Mouse (Mus musculus): Measurements from ENCODE around the gene Art3. TPM values are rescaled to one million over a fixed set of nuclear protein-coding genes. Genes with fewer than 3 reads are reported as not detected.
"Not testable (repeated sequence)": the region's sequence is repeated elsewhere in the genome, so short reads cannot be mapped to it uniquely, and the experiment has no call there.

The Art3 gene
- polyA plus RNA-seq, 1 experiment, result 121 TPM

- no peak for DNase-seq (ENCODE audit: low read depth)
Observed at GRCm38 (mm10) chr5:92336743-92337142, 5.1 kb downstream of the Art3 start.

- no peak for DNase-seq (ENCODE audit: low read depth)
Observed at GRCm38 (mm10) chr5:92340606-92341005, 9.0 kb downstream of the Art3 start.

DNA sequence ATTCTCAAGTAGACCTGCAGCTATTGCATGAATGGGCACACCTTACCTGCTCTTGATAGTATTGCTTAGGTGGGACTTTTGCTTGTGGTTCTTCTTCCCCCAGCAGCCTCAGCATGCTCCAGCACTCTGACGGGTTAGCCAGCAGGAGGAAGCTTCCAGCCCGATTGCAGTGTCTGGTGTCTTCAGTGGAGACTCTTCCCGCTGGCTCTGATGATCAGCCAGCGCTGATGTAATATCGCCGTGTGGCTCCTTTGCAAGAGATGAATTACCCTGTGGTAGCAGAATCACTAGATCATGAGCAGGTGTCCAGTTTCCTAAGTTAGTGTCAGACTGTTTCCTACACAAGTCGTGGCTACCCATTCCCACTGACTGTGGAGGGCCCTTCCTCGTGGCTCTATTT is 13.4 kb downstream of the Art3 start:
- no peak for DNase-seq (ENCODE audit: low read depth)

GRCm38 (mm10) chr5:92348794-92349413 is 17.3 kb downstream of the Art3 start, which contains the start of gene Cxcl10:
Gene Cxcl10 (minus strand): TSS chr5:92348889.
- no peak for DNase-seq (ENCODE audit: low read depth)

GRCm38 (mm10) chr5:92349731-92350130 is 18.1 kb downstream of the Art3 start:
- DNase-seq (ENCODE audit: low read depth), result no peak

GRCm38 (mm10) chr5:92352716-92353115 is 21.1 kb downstream of the Art3 start:
- not testable (repeated sequence) for DNase-seq (ENCODE audit: low read depth)

GRCm38 (mm10) chr5:92353517-92353916 is 21.9 kb downstream of the Art3 start:
- no peak for DNase-seq (ENCODE audit: low read depth)

- no peak for DNase-seq (ENCODE audit: low read depth)
Observed at GRCm38 (mm10) chr5:92358033-92358432, 26.4 kb downstream of the Art3 start.

GRCm38 (mm10) chr5:92358767-92359455 is 27.3 kb downstream of the Art3 start:
- DNase-seq (ENCODE audit: low read depth), result no peak

GRCm38 (mm10) chr5:92363179-92363578 is 31.6 kb downstream of the Art3 start:
- no peak for DNase-seq (ENCODE audit: low read depth)

GRCm38 (mm10) chr5:92364011-92364410 is 32.4 kb downstream of the Art3 start:
- DNase-seq (ENCODE audit: low read depth), result no peak

- DNase-seq (ENCODE audit: low read depth), result no peak
Observed at GRCm38 (mm10) chr5:92365146-92365705, 33.6 kb downstream of the Art3 start.

GRCm38 (mm10) chr5:92366565-92366964 is 34.9 kb downstream of the Art3 start:
- no peak for DNase-seq (ENCODE audit: low read depth)

DNA sequence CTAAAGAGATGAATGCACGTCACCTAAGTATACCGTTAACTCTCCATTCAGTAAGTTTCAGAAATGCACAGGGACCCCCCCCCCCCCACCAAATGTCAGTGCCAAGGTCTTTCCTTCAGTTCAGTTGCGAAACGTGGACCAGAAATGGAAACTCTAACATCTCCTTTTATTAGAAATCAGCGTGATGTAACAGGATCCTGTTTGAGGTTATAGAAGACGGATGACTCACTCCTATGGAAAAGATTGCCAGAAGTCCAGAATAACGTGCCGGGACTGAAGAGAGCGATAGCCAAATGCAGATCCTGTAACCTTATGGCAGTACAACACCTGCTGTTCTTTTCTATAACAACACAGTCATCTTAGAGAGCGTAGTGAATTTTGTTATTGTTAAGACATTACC is 36.8 kb downstream of the Art3 start:
- no peak for DNase-seq (ENCODE audit: low read depth)

DNA sequence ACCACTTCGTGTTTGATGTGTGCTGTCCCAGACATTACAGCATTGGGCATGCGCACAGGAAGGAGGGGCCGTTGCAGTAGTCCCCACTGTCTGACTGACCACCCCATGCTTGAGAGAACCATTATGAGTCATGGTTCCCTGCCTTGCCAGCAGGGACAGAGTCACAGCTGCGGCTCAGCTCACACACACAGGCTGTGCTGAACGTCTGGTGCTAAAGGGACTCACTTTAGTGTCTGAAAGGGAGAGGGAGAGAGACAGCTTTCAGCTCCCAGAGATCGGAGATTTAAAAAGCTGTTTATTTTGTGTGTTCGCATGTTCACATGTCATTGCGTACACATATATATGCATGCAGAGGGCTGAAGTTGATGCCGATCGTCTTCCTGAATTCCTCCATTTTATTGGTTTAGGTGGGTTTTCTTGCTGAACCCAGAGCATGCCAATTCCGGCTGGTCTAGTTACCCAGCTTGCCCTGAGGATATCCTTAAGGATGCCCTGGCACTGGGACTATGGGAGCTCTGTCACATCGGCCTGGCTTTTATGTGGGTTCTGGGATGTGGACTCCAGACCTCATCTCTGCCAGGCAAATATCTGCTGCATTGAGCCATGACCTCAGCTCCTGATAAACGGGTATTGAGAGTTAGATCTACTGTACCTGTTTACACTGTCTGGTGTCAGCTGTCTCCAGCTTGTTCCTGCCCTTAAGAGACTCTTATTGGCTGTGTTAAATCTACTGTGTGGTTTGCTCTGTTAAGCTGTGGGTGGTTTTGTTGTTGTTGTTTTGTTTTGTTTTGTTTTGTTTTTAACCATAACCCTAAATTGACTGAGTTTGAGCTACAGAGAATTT is 37.7 kb downstream of the Art3 start:
- no peak for DNase-seq (ENCODE audit: low read depth)

DNA sequence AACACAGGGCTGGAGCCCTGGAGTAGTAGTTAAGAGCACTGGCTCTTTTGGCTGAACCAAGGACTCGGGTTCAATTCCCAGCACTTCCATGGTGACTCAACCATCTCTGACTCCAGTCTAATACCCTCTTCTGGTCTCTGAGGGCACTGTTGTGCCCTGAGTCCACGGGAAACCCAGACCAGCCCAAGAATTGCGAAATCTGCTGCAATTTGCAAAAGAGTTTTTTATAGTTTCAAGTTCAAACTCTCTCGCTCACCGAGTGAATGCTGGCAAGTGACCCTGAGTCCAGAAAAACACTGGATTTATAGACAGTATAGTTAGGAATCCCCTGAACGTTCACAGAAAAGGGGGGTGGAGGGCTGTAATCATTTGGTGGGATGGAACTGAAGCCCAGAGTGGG is 38.8 kb downstream of the Art3 start:
- no peak for DNase-seq (ENCODE audit: low read depth)

- no peak for DNase-seq (ENCODE audit: low read depth)
Observed at GRCm38 (mm10) chr5:92370891-92371290, 39.3 kb downstream of the Art3 start.

GRCm38 (mm10) chr5:92371361-92371976 is 39.8 kb downstream of the Art3 start:
- DNase-seq (ENCODE audit: low read depth), result no peak

GRCm38 (mm10) chr5:92372605-92373004 is 41.0 kb downstream of the Art3 start:
- no peak for DNase-seq (ENCODE audit: low read depth)

DNA sequence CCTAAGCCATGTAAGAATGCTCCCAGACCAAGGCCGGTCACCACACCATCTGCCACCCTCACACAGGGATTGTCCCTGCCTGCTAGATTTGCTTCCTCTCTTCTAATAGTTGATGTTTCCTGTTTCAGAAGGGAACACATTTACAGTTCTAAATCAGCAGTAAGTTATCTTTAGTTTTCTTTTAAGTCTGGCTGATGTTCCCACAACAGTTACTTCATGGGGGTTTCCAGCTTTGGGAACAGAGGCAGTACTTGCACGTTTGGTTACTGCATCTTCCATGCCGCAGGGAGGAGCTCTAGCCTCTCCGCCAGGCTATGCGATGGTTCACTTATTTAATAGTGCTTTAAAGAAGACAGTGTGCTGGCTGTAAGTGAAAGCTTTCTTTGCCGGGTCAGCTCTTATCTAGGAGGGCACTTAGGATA is 43.1 kb downstream of the Art3 start:
- DNase-seq (ENCODE audit: low read depth), result no peak

GRCm38 (mm10) chr5:92375368-92375767 is 43.7 kb downstream of the Art3 start:
- DNase-seq (ENCODE audit: low read depth), result no peak

All from gonadal fat pad, adult 2 months (tissue).